ENCODE assay signal across 25 mouse cellular contexts in the genomic region with DNA sequence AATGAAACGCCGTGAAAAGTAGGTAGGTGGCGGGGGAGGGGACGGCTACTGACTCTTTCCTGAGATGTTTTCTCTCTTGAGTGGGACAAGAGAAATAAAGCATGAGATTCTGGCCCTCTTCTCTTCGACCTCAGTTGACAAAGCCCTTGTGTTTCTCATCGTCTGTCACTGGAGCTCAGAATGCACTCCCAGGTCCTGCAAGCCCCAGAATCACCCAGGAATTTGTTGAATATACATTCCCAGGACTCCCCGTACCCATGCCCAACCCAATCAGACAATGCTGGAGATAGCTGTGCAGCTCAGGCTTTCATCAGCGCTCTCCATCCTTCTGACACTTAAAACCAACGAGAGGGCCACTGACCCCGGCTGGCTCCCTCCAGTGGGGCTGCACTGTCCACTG.
DNase-seq lines count a peak whose midpoint lies in the region; ATAC-seq lines count a peak whose summit lies in the region.
"Had no signal": no experiment of that assay in that cellular context is flagged by ENCODE, and none has a peak within 500 bp of the region (broad histone marks: within the 10 kb centered on the region; RNA-seq: fewer than 3 reads in every experiment).

No protein-coding gene starts in this region.

- no peaks in the 10 kb centered on the region for H3K9me3 ChIP-seq in heart, embryonic 15.5 days (replicated peaks)
- H3K9me3 ChIP-seq in lung, embryonic 16.5 days (ENCODE audit: control insufficient read depth, low read length) = no peaks in the 10 kb centered on the region
- no peaks in the 10 kb centered on the region for H3K9me3 ChIP-seq in intestine, embryonic 15.5 days
- H3K9me3 ChIP-seq in stomach, embryonic 15.5 days = no peaks in the 10 kb centered on the region
- H3K9me3 ChIP-seq: limb, embryonic 13.5 days; neural tube, embryonic 12.5 days had no signal

- H3K4me3 ChIP-seq in heart, embryonic 15.5 days = no peak overlapping the region
- no peak overlapping the region for H3K4me3 ChIP-seq in lung, embryonic 16.5 days (ENCODE audit: low read length)
- H3K4me3 ChIP-seq in intestine, embryonic 15.5 days (replicated peaks) = no peak overlapping the region
- no peak overlapping the region for H3K4me3 ChIP-seq in stomach, embryonic 15.5 days (replicated peaks)
- H3K4me3 ChIP-seq: limb, embryonic 13.5 days; neural tube, embryonic 12.5 days had no signal

- no peaks in the 10 kb centered on the region for H3K27me3 ChIP-seq in heart, embryonic 15.5 days
- H3K27me3 ChIP-seq in lung, embryonic 16.5 days (ENCODE audit: control insufficient read depth, insufficient read depth, low read depth, low read length) = no peaks in the 10 kb centered on the region
- H3K27me3 ChIP-seq in intestine, embryonic 15.5 days (replicated peaks) = no peaks in the 10 kb centered on the region
- H3K27me3 ChIP-seq in stomach, embryonic 15.5 days (replicated peaks) = no peaks in the 10 kb centered on the region
- H3K27me3 ChIP-seq: neural tube, embryonic 12.5 days had no signal

- H3K36me3 ChIP-seq in heart, embryonic 15.5 days = no peaks in the 10 kb centered on the region
- no peaks in the 10 kb centered on the region for H3K36me3 ChIP-seq in lung, embryonic 16.5 days (ENCODE audit: control insufficient read depth, insufficient read depth, low read length)
- H3K36me3 ChIP-seq in intestine, embryonic 15.5 days = no peaks in the 10 kb centered on the region
- H3K36me3 ChIP-seq in stomach, embryonic 15.5 days = no peaks in the 10 kb centered on the region
- H3K36me3 ChIP-seq: limb, embryonic 13.5 days; neural tube, embryonic 12.5 days had no signal

- peak overlapping the region; percentile 70; the same call in 1 of the 2 replicates for H3K27ac ChIP-seq in heart, embryonic 15.5 days
- H3K27ac ChIP-seq in lung, embryonic 16.5 days (ENCODE audit: low read length) = 0 out of 2 replicates have a peak overlapping the region, but pooled peaks have one; percentile 29
- peak overlapping the region; percentile 72 for H3K27ac ChIP-seq in intestine, embryonic 15.5 days
- H3K27ac ChIP-seq in stomach, embryonic 15.5 days = peak overlapping the region; percentile 78
- H3K27ac ChIP-seq: hindbrain, embryonic 14.5 days; liver, embryonic 14.5 days; neural tube, embryonic 12.5 days had no signal

- no peak overlapping the region for H3K4me2 ChIP-seq in heart, embryonic 15.5 days
- no peak overlapping the region for H3K4me2 ChIP-seq in lung, embryonic 16.5 days (ENCODE audit: low read depth, low read length)
- no peak overlapping the region for H3K4me2 ChIP-seq in intestine, embryonic 15.5 days (replicated peaks)
- H3K4me2 ChIP-seq in stomach, embryonic 15.5 days = no peak overlapping the region
- H3K4me2 ChIP-seq: hindbrain, embryonic 14.5 days; limb, embryonic 13.5 days; neural tube, embryonic 12.5 days had no signal

- ATAC-seq in heart, embryonic 15.5 days (replicated peaks; ENCODE audit: insufficient number of reproducible peaks, insufficient read depth, low FRiP score, low read depth) = no peak
- ATAC-seq in lung, embryonic 16.5 days (ENCODE audit: low read depth) = no peak
- ATAC-seq in intestine, embryonic 15.5 days = no peak
- ATAC-seq in stomach, embryonic 15.5 days (ENCODE audit: insufficient read depth, low FRiP score, low read depth) = no peak
- ATAC-seq: activated CD4-positive, CD25-positive, alpha-beta regulatory T cell, adult 4 months; forebrain, embryonic 16.5 days; inflammation-experienced regulatory T-cells, adult 6 months; lung, postnatal 0 days had no signal

- H3K9ac ChIP-seq in heart, embryonic 15.5 days = no peak overlapping the region
- no peak overlapping the region for H3K9ac ChIP-seq in lung, embryonic 16.5 days (ENCODE audit: low read length)
- no peak overlapping the region for H3K9ac ChIP-seq in intestine, embryonic 15.5 days
- H3K9ac ChIP-seq in stomach, embryonic 15.5 days = no peak overlapping the region
- H3K9ac ChIP-seq: hindbrain, embryonic 14.5 days; limb, embryonic 13.5 days; liver, embryonic 14.5 days; neural tube, embryonic 12.5 days had no signal

- H3K4me1 ChIP-seq in heart, embryonic 15.5 days (replicated peaks) = peaks cover 18% of the 10 kb centered on the region
- peaks cover 33% of the 10 kb centered on the region for H3K4me1 ChIP-seq in lung, embryonic 16.5 days (replicated peaks; ENCODE audit: control insufficient read depth, insufficient read depth, low read length)
- peaks cover 33% of the 10 kb centered on the region for H3K4me1 ChIP-seq in intestine, embryonic 15.5 days (replicated peaks)
- H3K4me1 ChIP-seq in stomach, embryonic 15.5 days = peaks cover 34% of the 10 kb centered on the region
- H3K4me1 ChIP-seq: neural tube, embryonic 12.5 days had no signal

- 45% methylated on average over 10 of the region's 10 CpGs for WGBS in heart, embryonic 15.5 days
- WGBS in lung, embryonic 16.5 days = 41% methylated on average over 10 of the region's 10 CpGs
- WGBS in intestine, embryonic 15.5 days = 43% methylated on average over 10 of the region's 10 CpGs
- WGBS in stomach, embryonic 15.5 days = 48% methylated on average over 10 of the region's 10 CpGs

- no peak for DNase-seq in heart, adult 18-20 months
- DNase-seq in lung, postnatal 14 days = no peak
- no peak for DNase-seq in B cell, adult 2 months
- DNase-seq: adrenal gland, adult 8-10 months; cerebellum, adult 11-12 months; cerebellum, postnatal 10 days; gastrocnemius, postnatal 10 days; heart, postnatal 10 days; kidney, postnatal 25 days; layer of hippocampus, postnatal 36 days; midbrain, embryonic 14.5 days; right cerebral cortex, postnatal 14 days; thymus, adult 2 months had no signal
